Mouse (Mus musculus) CD8-positive naive resting alpha-beta T cell, adult 2 months (primary cell): ENCODE measurements around the gene Sgpp2.

Experiments
- DNase-seq, 2 experiments: peaks; one replicate each; pipeline ENCODE4 v3.0.0; 2022; ENCODE audit warnings: low read depth in 2 of 2, low spot score in 2 of 2

Gene Sgpp2

DNA sequence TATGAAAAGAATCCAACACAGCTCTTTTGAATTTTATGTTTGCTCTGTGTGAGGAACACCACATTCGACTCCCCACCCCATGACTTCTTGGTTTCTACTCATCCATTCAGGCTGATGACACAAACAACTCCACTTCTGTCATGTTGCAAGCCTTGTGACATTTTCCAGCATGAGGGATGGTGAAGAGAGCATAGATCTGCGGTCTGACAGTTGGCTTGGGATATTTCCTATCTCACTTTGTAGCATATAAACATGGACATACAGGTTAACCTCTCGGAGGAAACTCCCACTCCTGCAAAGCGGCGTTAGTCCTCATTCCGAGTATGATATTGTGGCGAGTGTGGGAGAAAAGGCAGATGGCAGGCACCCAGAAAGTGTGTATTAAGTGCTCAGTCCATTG lies 27.6 kb downstream of the Sgpp2 start:
- no peak for DNase-seq

DNA sequence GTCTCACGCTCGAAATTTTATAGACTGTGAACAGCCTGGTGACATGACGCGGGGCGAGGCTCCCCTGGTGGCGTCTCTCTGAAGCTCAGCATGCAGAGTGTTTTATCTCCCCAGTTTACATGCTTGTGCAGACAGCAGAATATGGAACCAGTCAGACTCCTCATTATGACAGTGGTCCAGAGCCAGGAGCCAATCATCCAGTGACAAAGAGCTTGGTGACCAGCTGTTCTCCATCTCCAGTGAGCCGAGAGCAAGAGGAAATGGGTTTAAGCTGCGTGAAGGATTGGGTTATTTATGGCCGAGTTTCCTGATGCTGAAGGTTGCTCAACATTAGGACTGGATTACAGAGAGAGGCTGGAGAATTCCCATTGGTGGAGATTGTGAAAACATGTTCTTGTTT lies 28.1 kb downstream of the Sgpp2 start:
- no peak for DNase-seq

DNA sequence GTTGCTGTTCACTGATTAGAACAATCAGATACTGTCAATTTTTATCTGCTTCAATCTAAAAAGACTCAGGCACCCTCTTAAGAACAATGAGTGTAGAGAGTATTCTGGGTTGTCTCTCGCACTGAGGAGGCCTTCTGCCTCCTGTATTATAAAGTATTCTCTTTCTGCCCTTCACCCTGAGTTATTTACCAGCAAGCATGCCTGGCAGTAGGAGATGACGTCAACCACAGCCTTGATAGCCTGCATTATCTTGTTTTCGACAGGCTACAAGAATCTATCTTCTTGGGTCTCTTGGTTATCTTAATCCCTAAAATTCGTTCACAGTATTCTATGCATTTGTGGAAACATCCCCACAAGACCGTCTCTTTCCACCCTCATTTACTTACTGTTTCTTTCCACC lies 29.8 kb downstream of the Sgpp2 start:
- no peak for DNase-seq

DNA sequence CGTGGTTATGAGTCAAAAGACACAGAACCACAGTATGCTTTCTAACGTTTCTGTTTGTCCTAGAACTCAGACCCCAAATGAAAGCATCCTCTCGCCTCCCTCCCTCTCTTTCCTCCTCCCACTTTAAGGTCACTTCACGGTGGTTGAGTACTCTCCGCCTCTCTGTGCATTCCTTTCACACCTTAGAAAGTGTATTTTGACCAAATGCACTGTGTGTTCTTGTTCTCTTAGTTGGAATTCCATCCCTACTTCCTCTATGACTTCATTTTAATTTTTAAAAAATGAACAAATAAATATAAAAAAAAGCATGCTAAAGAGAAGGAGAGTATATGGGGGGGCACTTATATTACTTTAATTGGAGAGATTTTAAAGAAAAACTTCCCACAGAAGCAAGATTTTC lies 30.4 kb downstream of the Sgpp2 start:
- no peak for DNase-seq

DNA sequence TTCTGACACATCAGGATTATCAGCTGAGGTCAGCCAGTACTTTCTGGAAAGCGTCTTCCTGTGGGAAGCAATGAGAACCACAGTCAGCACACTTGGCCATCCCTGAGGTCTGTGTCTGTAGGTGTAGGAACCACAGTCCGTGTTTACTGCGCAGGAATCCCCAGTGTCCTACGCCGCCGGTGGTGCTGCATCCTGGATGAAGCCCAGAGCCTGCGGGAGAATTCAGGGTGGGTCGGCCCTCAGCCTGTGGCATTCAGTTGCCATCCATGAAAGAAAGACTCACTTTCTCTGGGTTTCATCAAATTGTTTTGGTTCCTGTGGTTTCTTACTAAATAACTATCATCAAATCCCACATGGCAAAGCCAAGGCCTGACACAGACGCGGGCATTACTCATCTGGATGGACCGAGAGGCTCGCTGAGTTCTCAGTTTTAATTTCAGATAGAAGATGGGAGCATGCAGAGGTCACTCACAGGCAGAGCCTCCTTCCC lies 37.2 kb downstream of the Sgpp2 start:
- no peak for DNase-seq

DNA sequence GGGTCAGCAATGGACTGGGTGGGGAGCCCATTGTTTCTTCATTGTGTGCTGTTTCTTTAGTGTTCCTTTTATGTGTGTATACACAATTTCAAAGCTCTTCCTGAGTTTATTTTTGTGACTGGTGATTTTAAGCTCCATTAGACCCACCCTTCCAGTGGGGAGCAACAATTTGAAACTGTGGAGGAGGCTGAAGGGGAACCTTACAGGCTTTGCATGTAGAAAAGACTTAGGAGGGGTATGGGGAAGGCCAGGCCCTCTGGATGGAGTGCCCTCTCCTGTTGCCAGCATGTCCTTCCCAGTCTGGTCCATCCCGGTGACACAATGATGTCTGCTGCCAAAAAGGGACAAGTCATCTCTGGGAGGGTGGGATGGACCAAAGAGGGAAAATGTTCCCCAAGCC lies 39.1 kb downstream of the Sgpp2 start:
- no peak for DNase-seq

DNA sequence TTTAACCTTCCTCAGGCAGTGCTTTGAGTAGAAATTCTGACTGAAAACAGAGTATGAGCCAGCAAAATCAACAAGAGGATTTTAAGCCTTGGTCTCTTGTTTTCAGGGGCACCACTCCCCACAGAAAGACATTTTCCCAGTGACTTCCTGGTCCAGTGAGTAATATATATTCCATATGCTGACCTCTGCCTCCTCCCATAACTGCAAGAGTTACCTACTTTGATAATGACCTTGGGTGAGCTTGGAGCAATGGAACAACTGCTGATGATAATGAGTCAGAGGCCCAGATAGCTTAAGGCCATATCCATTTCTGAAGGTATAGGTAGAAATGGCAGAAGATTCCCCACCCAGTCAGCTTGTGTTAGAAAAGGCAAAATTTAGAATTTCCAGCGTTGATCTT lies 43.1 kb downstream of the Sgpp2 start:
- no peak for DNase-seq

DNA sequence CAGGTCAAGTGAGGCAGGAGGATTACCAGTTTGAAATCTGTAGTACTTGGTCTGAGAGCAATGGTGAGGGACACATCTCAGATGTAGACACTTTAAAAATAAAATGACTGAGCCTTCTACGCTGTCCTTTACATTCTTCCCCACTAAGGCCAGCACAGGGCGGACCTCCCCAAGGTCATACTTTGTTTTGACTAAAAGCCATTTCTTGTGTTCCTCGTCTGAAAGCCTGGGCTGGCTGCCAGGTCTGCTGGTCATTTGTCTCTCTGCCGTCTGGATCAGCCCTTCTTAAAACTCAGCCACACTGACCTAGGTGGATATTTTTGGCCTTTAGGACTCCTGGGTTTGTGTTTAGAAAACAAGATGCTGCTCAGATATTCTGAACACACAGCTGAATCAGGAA lies 45.0 kb downstream of the Sgpp2 start:
- no peak for DNase-seq

DNA sequence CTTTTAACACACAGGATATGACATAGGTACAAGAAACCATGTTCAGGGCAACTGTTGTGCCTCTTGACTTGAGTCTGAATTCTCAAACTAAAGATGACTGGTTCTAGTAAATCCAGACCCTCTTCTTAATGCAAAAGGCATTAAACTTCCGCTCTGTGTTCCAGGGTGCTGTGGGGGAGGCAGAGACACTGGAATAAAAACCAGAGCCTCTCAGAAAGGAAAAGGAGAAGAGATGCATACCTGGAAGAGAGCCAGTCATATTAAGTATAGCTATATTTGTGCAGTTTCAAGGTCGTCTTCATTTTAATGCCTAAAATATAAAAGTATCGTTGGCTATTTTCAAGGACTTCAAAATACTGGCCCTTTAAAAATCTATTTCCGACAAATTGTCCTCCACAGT lies 47.3 kb downstream of the Sgpp2 start:
- no peak for DNase-seq

DNA sequence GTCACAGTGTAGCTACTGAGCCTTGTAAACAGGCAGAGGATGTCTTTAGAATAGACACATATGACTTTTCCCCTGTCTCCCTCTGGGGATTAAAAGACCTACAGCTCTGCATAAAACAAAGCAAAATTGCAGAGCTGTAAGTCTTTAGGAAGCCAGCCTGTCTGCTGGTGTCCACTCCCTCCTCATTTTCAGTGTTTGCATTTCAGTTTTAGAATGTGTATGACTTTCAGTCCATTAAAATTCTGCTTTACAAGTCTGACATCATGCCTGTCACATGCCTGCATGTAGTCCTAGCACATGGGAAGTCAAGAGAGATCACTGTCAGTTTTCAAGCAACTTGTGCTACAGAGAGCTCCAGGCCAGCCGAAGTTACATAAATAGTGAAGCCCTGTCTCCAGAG lies 47.7 kb downstream of the Sgpp2 start:
- DNase-seq, result no peak

DNA sequence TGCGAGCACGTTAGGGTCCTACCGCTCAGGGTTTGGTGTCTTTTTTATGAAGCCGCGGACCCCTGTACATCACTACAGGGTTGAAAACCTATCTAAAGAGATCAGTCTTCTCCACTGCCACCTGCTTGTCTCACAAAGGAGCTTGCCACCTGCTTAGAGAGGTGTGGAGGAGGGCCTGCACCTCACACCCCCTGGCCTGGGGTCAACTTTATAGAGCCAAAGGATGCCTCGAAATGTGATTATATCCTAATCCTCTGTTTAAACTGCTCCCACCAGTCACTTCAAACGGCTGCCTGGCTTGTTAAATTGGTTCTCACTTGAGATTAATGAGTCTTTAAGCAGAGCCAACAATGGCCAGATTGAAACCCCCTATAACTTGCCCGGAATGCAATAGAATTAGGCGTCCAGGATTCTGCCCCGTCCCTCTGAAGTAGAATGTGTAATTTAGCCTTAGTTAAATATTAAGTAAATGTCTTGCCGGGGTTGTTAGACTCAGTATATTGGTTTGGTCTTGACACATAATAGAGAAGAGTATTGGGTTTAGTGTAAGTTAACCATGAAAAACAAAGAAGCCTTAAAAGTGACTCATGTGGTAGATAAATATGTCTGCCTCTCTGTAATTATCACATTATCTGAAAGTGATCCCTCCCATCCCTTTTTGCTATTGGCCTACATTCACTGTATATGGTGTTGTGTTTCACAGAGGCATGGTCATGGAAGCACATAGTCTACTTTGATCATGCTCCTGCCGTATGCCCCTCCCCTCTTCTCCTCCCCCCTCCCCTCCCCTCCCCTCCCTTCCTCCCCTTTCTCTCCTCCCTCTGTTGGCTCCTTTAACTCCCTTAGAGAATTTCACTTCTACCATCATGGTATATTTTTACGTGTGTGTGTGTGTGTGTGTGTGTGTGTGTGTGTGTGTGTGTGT lies 54.1 kb downstream of the Sgpp2 start:
- DNase-seq, result no peak

DNA sequence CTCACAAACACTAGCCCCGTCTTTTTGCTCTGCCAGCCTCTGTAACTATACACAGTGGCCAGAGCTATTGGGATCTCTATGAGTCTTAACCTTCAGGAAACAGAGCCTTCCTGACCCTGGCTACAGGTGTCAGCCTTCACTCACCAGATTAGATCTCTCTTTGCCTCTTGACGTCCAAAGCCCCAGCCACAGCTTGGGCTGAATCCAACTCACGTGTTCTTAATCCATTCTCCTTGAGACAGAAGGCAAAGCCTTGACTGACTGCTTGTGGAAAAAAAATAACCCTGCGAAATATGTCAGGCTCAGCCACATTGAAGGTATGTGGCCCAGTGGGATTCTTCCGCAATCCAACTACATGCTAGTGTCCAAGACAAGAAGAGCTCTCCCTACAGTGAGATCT lies 57.7 kb downstream of the Sgpp2 start:
- no peak for DNase-seq

DNA sequence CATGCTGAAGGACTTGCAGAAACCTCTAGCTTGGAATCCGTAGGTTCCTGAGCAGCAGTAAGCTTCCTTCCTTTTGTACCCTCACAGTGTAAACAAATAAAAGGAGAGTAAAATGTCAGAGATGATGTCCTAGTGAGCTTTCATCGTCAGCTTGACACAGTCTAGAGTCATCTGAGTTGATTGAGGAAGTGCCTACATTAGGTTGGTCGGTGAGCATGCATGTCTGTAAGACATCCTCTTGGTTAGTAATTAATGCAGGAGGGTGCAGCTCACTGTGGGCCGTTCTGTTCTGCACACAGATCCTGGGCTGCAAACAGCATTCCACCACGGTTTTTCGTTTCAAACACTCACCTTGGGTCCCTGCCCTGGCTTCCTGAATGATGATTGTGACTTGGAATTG lies 60.0 kb downstream of the Sgpp2 start:
- DNase-seq, result no peak

DNA sequence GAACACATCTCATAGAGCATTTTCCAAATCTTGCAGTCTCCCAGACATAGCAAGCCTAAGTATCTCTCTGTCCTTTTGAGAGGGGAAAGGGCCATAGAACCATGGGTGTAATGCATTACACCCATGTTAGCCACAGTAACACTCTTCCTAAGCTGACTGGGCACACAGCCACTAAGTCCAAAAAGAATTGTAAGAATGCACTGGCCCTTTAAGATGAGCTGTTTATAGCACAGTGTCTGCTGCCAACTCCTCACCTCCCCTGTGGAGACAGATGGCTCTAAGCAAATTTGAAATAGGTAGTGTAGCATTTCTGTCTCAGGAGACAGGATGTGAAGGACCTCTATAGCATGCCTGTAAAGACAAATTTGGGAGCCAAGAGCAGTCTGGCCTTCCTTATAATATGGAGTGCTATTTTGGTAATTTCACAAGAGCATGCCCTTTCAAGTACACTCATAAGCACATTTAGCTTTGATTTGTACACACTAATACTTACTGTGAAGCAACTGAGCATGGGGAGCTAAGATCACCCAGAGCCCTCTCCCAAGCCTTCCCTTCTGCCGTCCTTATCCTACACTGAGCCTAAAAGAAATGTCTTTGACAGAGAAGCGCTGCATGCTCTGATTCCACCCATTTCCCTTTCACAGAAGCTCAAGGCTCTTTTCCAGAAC lies 61.6 kb downstream of the Sgpp2 start:
- no peak for DNase-seq

DNA sequence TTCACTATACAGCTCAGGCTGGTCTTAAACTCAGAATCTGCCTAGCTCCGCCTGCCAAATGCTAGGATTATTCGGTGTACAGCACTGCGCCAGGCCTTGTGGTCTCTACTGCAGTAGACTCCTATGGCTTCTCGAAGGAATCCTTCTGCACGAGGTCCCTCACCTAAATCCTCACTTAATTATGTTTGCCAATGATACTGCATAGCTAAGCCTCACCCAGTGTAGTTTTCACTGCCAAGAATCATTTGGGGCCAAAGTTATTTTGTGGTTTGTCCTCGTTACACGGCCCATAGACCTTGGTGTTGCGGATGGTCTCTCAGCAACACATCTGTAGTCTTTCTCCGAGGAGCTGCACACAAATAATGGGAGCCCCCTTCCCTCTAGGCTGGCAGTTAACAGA lies 62.2 kb downstream of the Sgpp2 start:
- DNase-seq, result no peak

DNA sequence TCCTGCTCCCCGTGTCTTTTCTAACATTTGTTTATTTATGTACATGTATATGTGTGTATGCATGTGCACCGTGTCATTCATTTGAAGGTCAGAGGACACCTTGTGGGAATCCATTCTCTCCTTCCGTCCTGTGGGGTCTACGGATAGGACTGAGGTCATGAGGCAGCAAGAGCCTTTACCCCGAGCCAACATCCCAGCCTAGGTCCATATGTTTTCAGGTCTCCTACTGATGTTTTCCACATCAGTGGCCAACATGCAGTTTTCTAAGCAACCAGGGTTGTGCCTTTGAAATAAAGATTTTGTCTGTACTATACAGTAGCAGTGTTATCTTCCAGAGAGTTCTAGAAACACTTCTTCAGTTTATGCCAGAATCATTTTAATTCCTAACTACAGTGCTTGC lies 63.7 kb downstream of the Sgpp2 start:
- no peak for DNase-seq

DNA sequence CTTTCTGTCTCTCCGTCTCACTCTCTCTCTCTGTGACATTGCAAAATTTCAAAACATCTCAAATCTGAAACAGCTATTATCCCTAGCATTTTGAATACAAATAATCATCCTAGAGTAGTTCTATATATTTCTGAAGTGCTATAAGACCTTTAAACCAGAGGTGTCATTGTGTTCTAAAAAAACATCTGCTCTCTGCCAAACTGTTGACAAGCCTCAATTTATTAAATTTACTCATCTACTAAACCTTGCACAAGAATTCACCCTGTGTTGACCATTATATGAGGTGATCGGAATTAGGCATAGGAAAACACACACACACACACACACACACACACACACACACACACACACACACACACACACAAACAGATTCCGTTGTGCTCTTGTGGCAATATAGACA lies 64.9 kb downstream of the Sgpp2 start:
- no peak for DNase-seq

DNA sequence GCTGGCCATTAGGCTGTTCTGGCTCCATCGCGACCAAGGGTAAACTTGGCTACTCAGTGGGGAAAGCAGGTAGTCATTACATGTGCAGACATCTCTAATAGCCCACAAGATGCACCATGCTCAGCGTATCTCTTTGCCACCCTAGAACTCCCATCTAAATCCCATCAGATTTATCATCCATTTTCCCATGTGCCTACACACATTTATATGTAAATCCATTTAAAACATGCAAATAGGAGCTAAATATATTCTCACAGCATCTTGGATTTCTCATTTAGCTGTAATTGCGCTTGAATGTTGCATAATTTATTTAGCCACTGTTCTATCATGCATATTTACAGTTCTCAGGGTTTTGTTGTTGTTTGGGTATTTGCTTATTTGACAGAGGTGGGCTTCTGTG lies 70.8 kb downstream of the Sgpp2 start:
- no peak for DNase-seq

DNA sequence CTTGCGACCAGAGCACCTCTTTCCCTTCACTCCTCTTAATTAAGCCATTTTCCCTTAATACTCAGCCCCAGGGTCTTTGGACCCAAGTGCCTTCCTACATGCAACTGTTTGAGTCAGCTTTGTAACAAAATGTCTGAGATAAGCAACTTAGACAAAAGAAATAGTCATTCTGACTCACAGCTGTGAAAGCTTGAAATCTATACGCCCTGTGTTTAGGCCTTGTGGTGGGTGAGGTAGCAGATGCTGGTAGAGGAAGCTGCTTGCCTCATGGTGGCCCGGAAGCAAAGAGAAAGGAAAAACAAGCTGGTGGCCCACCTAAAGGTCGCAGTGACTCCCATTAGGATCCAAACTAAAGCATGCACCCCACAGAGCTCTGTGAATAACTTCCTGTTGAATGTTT lies 77.7 kb downstream of the Sgpp2 start:
- no peak for DNase-seq

DNA sequence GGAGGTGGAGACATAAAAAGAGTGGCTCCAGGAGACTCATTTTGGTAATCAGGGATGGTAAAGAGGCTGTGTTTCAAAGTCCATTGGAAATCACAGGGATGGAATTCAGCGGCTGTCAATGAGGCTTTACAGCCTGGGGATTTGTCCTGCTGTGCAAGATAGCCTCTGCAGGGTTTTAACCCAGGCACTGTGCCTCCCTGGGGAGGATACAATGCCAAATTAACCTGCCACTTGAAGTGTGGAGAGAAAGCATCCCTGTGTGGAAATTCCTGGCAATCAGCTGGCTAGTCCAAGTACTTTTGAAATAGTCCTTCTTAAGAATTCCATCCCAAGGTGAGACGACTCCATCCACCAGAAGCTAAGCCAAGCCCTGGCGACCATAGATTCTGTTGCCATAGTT lies 78.7 kb downstream of the Sgpp2 start:
- DNase-seq, result no peak

DNA sequence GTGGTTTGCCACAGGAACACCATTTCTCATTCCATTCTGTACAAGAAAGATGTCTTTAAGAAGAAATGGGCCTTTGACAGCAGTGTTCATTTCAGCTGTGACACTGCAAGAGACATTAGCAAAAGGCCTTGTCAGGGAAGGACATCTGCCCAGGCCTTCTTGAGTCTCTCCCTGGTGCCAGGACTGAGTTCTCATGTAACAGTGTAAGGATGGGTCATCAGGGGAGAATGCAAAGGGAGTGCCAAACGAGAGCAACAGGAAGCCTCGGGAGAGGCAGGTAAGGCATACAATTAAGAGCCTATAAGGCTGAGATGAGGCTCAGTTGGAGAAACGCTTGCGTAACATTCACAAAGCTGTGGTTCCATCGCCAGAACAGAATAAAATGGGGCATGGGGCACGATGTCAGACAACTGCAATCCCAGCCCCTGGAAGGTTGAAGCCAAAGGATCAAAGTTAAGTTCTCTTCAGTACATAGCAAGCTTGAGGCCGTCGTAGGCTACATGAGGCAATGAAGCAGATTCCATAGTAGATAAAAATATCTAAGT lies 85.1 kb downstream of the Sgpp2 start:
- no peak for DNase-seq

DNA sequence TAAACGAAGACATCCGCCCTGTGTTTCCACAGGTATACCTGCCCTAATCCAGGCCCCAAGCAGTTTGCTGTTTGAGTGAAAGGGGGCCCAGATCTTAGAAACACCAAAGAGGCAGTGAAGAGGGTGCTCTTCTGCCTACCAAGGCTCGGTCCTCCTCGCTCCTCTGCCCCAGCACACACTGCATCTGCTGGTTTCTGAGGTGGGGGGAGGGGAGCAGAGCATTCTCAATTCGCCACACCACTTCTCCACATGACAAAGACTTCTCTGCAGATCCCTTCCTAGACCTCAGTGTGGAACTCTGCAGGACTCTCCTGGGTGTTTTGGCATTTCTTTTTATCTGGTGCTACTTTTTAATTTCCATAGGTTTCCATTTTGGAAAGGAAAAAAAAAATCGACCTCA lies 85.6 kb downstream of the Sgpp2 start:
- no peak for DNase-seq
